Comparison of ENCODE assay signal across 8 mouse cellular contexts in genomic region chr7:92102892-92103543, GRCm38 (mm10).
DNase-seq lines count a peak whose midpoint lies in the region; ATAC-seq lines count a peak whose summit lies in the region.

No protein-coding gene starts in this region.

- no peaks in the 10 kb centered on the region for H3K27me3 ChIP-seq in forebrain, embryonic 11.5 days (ENCODE audit: control insufficient read depth, insufficient read depth, low read length)
- H3K27me3 ChIP-seq in midbrain, embryonic 13.5 days: no peaks in the 10 kb centered on the region; the same call in 1 of the 2 replicates

- WGBS in forebrain, embryonic 11.5 days: 19% methylated on average over 4 of the region's 4 CpGs
- WGBS in midbrain, embryonic 13.5 days: 17% methylated on average over 4 of the region's 4 CpGs

- no peak overlapping the region for H3K9ac ChIP-seq in forebrain, embryonic 11.5 days (ENCODE audit: low read length)
- no peak overlapping the region for H3K9ac ChIP-seq in midbrain, embryonic 13.5 days (replicated peaks)

- no peaks in the 10 kb centered on the region for H3K4me1 ChIP-seq in forebrain, embryonic 11.5 days (replicated peaks; ENCODE audit: control insufficient read depth, insufficient read depth, low read length)
- H3K4me1 ChIP-seq in midbrain, embryonic 13.5 days (replicated peaks): no peaks in the 10 kb centered on the region

- H3K27ac ChIP-seq in forebrain, embryonic 11.5 days (ENCODE audit: low read depth, low read length): no peak overlapping the region
- H3K27ac ChIP-seq in midbrain, embryonic 13.5 days: no peak overlapping the region

- ATAC-seq in forebrain, embryonic 11.5 days (replicated peaks; ENCODE audit: low FRiP score): peak; percentile 84
- ATAC-seq in inflammation-experienced regulatory T-cells, adult 6 months: peak; percentile 68
- peak; percentile 85 for ATAC-seq in midbrain, embryonic 13.5 days

- H3K4me2 ChIP-seq in forebrain, embryonic 11.5 days (ENCODE audit: low read depth, low read length, severe bottlenecking): no peak overlapping the region
- no peak overlapping the region for H3K4me2 ChIP-seq in midbrain, embryonic 13.5 days (replicated peaks)

- DNase-seq in ovary, postnatal 14 days (ENCODE audit: low spot score): peak; percentile 57
- no peak for DNase-seq in ovary, postnatal 36 days (ENCODE audit: low spot score)
- DNase-seq in c-Kit-positive CD71-positive TER-119-positive erythroid progenitor cells, embryonic 14.5 days (ENCODE audit: low spot score): peak; percentile 9
- DNase-seq in forebrain, embryonic 11.5 days (ENCODE audit: low spot score): peak; percentile 69
- peak; percentile 68 to 72 for DNase-seq in left cerebral cortex, adult 18-20 months (ENCODE audit: low spot score in 2 of 2)
- DNase-seq in thymus, postnatal 14 days: peak; percentile 5

- no peaks in the 10 kb centered on the region for H3K36me3 ChIP-seq in forebrain, embryonic 11.5 days (ENCODE audit: control insufficient read depth, insufficient read depth, low read length)
- no peaks in the 10 kb centered on the region for H3K36me3 ChIP-seq in midbrain, embryonic 13.5 days

- no peaks in the 10 kb centered on the region for H3K9me3 ChIP-seq in forebrain, embryonic 11.5 days (ENCODE audit: control insufficient read depth, low read length)
- H3K9me3 ChIP-seq in midbrain, embryonic 13.5 days: no peaks in the 10 kb centered on the region

- no peak overlapping the region for H3K4me3 ChIP-seq in forebrain, embryonic 11.5 days (ENCODE audit: low read depth, low read length)
- H3K4me3 ChIP-seq in midbrain, embryonic 13.5 days (replicated peaks): no peak overlapping the region
